Mouse (Mus musculus): ENCODE data around the gene Arsb.

DNA sequence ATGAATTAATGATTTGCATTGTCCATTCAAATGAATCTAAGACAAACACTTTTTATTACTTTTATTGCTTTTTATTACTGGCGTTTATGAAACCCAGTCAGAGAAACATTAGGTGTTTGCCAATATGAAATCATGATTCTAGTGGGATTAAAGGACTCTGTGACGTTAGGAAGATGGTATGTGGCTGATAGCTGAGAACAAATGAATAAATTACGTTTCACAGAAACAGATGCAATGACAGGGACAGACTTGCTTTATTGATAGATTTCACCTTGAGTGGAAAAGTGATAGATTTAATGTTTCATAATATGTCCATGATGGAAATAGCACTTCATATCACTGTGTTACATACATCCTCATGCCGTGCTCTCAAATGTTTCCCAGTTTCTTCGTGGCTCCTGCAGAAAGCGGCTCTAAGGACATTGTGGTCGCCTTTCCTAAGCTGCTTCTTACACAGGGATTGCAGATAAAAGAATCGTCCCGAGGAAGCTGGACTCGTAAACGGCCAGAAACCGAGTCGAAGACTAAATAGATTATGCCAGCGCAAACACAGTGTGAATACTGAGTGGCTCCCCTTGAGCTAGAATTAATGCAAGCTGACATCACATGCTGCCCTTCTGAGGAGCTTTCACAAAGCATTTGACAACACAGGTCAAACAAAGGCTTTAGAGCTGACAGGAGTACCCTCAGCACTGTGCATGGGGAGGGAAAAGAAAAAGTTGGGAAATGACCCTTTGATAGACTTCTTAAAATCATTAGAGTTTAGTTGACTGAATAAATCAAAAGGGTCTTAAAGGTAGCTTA lies 18.6 kb upstream of the Arsb start:
- TF ChIP-seq CTCF (IDR thresholded peaks at IDR 0.05; ENCODE audit: borderline replicate concordance, control insufficient read depth, extremely low read depth, insufficient read depth, low read length, poor library complexity) (no peak), POLR2A (IDR thresholded peaks at IDR 0.05; ENCODE audit: control insufficient read depth, extremely low read depth, insufficient read depth, low read length, poor library complexity) (no peak)

Data from thymus, adult 2 months (tissue).